Mouse (Mus musculus): Measurements from ENCODE around the gene Ttll4.

The Ttll4 gene

DNA sequence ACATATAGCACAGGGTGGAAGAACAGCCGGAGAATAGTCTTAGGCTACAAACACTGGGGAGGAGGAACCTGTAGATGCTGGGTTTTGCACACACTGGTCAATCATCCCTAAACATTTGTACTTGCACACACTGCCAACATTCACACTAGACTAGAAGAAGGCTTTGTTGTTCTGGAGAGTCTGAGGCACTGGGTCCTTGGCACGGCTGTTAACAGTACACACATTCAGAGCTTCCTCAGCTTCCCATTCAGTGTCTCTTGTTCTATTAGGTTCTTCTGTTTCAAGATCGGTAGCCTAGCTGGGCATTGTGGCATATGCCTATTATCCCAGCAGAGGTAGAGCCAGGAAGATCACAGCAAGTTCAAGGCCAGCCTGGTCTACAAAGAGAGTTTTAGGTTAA, 42.6 kb downstream of the Ttll4 start:
- in situ Hi-C loops (cut with MboI; ENCODE audit: low pct_unique_long_range_greater_than_20kb in 1 of 2, low sequenced_read_pairs in 2 of 2, unreplicated experiment in 1 of 2), result no loop called here

GRCm38 (mm10) chr1:74705016-74705415, 43.5 kb downstream of the Ttll4 start:
- in situ Hi-C loops (cut with MboI; ENCODE audit: low pct_unique_long_range_greater_than_20kb in 1 of 2, low sequenced_read_pairs in 2 of 2, unreplicated experiment in 1 of 2), result no loop called here

DNA sequence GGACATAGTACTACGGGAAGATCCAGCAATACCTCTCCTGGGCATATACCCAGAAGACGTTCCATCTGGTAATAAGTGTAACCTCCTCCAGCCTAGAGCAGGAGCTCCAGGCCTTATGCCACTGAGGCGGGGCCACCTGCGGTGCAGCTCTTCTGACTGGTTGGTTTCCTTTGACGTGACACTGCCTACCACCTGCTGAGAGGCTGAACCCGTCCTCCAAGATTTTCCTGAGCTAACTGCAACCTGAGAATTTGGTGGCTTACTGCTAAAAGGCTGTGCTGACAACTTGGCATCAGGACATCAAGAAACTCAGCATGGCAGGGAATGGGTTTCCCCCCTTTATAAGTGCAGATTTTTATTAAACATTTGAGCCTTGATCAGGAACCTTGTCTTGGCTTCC, 48.0 kb downstream of the Ttll4 start:
- in situ Hi-C loops (cut with MboI; ENCODE audit: low pct_unique_long_range_greater_than_20kb in 1 of 2, low sequenced_read_pairs in 2 of 2, unreplicated experiment in 1 of 2), result no loop called here

DNA sequence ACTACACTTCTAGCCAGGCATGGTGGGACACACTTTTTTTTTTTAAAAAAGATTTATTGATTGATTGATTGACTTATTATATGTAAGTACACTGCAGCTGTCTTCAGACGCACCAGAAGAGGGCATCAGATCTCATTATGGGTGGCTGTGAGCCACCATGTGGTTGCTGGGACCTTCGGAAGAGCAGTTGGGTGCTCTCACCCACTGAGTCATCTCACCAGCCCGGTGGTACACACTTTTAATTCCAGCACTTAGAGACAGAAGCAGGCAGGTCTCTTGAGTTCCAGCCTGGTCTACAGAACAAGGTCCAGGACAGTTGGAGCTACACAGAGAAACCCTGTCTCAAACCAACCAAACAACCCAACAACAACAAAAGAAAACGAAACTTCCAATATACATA, 50.5 kb downstream of the Ttll4 start:
- in situ Hi-C loops (cut with MboI; ENCODE audit: low pct_unique_long_range_greater_than_20kb in 1 of 2, low sequenced_read_pairs in 2 of 2, unreplicated experiment in 1 of 2), result no loop called here

DNA sequence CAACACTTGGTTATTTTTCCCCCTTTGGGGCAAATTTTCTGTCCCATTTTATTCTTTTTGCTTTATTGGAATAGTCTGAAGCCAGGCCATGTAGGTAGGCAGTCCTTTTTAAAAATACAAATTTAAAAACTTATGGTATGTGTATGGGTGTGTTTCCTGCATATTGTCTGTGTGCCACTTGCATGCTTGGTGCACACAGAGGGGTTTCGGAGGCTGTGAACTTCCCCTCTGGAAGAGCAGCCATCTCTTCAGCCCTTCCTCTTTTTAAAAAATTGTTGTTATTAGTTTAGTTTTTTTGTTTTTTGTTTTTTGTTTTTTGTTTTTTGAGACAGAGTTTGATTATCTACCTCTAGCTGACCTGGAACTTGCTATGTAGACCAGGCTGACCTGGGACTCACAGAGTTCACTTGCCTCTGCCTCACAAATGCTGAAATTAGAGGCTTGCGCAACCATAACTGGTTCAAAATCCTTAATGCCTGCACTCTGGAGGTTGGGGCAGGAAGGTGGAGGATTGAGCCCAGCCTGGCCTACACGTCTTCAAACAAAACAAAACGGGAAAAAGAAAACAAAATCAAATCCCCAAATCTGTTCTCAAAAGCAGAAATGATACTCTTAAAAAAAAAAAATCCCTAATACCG, 51.0 kb downstream of the Ttll4 start:
- in situ Hi-C loops (cut with MboI; ENCODE audit: low pct_unique_long_range_greater_than_20kb in 1 of 2, low sequenced_read_pairs in 2 of 2, unreplicated experiment in 1 of 2), result no loop called here

DNA sequence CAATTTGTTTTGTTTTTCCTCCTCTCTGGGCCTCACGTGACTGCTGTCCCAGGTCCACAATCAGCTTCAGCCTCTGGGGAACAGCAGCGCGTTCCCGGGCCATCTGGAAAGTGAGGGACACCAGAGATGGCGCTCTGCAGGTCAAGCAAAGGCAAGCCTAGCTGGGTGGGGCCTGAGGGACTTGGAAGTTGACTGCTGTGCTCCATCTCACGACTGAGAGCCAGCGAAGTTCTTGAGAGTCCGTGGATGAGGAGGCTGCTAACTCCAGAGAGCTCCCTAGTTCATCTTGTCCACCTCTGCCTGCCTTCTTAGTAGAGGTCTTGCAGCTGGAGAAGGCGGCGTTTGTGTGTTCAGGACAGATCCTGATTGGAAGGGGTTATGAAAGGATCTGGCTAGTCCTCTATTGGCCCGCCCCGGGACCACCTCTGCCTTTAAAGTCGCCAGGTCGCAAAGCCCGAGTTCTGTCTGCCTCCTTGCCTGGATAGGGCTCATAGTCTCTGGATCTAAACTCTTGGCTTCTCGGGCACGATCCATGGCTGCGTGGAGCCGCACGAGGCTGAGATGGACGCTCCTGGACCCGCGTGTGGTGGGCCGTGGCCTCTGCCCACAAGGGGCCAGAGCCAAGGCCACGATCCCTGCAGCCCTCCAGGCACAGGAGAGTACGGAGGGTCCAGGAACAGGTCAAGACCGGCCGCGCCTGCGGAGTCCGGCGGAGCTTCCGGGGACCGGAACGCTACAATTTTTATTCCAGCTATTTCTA, 51.7 kb downstream of the Ttll4 start, which contains the start of gene Cyp27a1:
Gene Cyp27a1, plus strand, starts transcription at position 476 of the 760 bp plus-strand sequence.
- in situ Hi-C loops (cut with MboI; ENCODE audit: low pct_unique_long_range_greater_than_20kb in 1 of 2, low sequenced_read_pairs in 2 of 2, unreplicated experiment in 1 of 2), result no loop called here

DNA sequence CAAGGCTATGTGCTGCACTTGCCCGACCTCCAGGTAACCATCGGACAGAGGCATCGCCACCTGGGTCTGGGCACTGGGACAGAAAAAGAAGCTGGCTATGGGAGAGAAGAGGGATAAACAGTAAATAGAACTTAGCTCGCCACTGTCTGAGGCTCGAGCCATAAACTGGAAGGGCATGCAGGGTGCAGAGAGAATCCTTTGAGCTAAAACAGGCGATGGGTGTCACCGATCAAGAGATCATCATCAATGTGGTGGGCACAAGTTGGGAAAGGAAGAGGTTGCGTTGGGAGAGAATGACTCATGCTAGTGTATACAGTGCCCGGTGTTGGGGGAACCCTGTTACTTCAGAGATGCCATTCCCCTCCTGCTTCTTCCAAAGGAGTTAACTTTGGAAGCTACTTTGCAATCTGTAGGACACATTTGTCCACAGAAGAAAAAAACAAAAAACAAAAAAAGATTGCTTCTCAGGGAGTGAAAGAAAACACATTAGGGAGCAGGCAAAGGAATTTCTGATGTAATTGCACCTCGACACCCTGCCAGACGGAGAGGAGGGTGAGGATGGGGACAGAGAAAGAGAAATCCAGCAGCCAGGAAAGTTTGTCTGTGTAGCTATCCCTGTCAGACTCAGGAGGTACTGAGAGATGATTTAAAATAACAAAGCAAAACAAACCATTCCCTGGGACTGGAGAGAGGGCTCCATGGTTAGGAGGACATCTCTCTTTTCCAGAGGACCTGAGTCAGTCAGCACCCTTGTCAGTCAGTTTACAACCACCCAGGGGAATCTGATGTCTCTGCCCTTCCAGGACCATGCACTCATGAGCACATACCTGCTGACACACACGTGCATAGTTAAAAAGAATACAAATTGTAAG, 52.5 kb downstream of the Ttll4 start:
- in situ Hi-C loops (cut with MboI; ENCODE audit: low pct_unique_long_range_greater_than_20kb in 1 of 2, low sequenced_read_pairs in 2 of 2, unreplicated experiment in 1 of 2), result no loop called here

GRCm38 (mm10) chr1:74714967-74715366, 53.4 kb downstream of the Ttll4 start:
- in situ Hi-C loops (cut with MboI; ENCODE audit: low pct_unique_long_range_greater_than_20kb in 1 of 2, low sequenced_read_pairs in 2 of 2, unreplicated experiment in 1 of 2), result loop anchor here in 1 of 2 experiments (5.0 kb wide), 1 partner anchor 42 kb away; no protein-coding TSS in a partner anchor

DNA sequence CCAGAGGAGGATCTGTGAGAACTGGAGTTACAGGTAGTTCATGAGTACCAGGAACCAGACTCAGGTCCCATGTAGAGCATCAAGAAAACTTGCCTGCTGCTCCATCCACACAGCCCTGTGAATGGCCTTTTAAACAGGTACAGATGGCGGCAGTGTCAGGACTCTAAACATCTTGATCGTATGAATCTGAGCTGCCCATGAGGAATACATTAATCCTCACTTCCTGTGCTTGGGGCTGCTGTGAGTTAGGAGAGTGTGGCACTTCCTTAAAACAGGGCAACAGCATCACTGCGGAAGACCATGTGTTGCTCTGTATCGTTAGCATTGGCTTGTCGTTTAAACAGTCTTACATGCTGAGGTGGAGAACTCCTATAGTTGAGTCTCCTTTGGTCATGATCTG, 53.9 kb downstream of the Ttll4 start:
- in situ Hi-C loops (cut with MboI; ENCODE audit: low pct_unique_long_range_greater_than_20kb in 1 of 2, low sequenced_read_pairs in 2 of 2, unreplicated experiment in 1 of 2), result loop anchor here in 1 of 2 experiments (5.0 kb wide), 1 partner anchor 42 kb away; no protein-coding TSS in a partner anchor

GRCm38 (mm10) chr1:74715886-74716285, 54.3 kb downstream of the Ttll4 start:
- in situ Hi-C loops (cut with MboI; ENCODE audit: low pct_unique_long_range_greater_than_20kb in 1 of 2, low sequenced_read_pairs in 2 of 2, unreplicated experiment in 1 of 2), result loop anchor here in 1 of 2 experiments (5.0 kb wide), 1 partner anchor 41 kb away; no protein-coding TSS in a partner anchor

- in situ Hi-C loops (cut with MboI; ENCODE audit: low pct_unique_long_range_greater_than_20kb in 1 of 2, low sequenced_read_pairs in 2 of 2, unreplicated experiment in 1 of 2), result loop anchor here in 1 of 2 experiments (5.0 kb wide), 1 partner anchor 39 kb away; no protein-coding TSS in a partner anchor
These were observed 56.6 kb downstream of the Ttll4 start for GRCm38 (mm10) chr1:74718113-74718512.

DNA sequence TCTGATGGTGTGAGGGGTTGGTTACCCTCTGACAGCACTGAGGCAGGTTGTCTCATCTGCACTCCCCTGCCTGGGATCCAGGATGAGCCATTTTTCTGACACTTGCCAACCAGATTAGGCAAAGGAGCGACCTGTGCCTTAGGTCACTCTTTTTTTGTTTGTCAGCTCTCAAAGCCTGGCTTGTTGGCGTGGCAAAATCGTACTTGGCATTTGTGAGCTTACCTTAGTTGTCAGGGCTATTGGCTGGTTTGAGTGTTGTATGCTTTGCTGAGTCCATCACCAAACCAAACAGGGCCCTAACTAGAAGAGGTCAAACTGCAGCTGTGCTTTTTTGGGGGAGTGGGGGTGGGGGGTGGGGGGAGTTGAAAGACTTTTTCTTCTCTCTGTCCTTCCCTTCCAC, 57.7 kb downstream of the Ttll4 start:
- in situ Hi-C loops (cut with MboI; ENCODE audit: low pct_unique_long_range_greater_than_20kb in 1 of 2, low sequenced_read_pairs in 2 of 2, unreplicated experiment in 1 of 2), result loop anchor here in 1 of 2 experiments (5.0 kb wide), 1 partner anchor 38 kb away; no protein-coding TSS in a partner anchor

DNA sequence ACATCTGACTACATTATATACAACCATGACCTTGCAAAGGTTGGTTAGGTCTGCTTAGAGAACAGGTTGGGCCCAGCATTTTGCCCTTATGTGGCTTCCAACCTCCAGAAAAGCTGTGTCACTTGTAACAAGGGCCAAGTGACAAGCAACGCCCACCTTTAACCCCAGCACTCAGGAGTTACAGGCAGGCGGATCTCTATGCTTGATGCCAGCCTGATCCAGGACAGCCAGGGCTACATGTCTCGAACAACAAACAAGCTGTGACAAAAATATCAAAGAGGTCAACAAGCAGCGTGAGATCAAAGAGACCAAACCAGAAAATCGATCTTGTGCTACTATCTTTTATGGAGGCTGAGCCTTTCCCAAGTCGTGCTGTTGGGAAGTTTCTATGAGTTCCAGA, 60.1 kb downstream of the Ttll4 start:
- in situ Hi-C loops (cut with MboI; ENCODE audit: low pct_unique_long_range_greater_than_20kb in 1 of 2, low sequenced_read_pairs in 2 of 2, unreplicated experiment in 1 of 2), result no loop called here

DNA sequence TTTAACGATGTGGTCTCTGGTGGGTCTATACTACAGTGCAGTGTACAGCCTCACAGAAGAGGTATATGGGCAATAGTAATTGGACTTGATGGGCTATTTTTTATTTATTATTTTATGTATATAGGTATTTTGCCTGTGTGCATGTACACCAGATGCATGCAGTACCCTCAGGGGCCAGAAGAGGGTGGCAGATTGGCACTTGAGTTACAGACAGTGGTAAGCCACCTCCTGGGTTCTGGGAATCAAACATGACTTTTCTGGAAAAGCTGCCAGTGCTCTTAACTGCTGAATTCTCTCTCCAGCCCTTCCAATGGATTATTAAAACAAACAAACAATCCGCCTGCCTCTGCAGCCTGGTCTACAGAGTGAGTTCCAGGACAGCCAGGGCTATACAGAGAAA, 62.2 kb downstream of the Ttll4 start:
- in situ Hi-C loops (cut with MboI; ENCODE audit: low pct_unique_long_range_greater_than_20kb in 1 of 2, low sequenced_read_pairs in 2 of 2, unreplicated experiment in 1 of 2), result no loop called here

DNA sequence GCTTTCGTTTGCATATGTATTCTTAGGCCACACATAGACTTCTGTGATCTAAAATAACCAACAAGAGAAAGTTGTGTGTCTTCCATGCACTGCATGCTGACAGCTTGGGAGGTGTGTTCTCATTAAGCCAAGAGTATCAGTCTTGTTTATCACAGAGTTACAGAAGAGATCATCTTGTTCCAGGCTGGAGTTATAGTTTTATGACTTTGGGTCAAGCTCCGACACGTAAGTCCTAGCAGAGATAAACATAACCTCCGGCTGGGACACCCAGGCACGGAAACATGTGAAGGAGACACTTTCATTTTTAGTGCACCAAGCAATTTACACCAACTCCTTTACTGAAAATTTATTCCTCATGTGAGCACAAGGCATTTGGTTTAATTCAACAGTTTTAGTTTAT, 64.6 kb downstream of the Ttll4 start:
- in situ Hi-C loops (cut with MboI; ENCODE audit: low pct_unique_long_range_greater_than_20kb in 1 of 2, low sequenced_read_pairs in 2 of 2, unreplicated experiment in 1 of 2), result no loop called here

DNA sequence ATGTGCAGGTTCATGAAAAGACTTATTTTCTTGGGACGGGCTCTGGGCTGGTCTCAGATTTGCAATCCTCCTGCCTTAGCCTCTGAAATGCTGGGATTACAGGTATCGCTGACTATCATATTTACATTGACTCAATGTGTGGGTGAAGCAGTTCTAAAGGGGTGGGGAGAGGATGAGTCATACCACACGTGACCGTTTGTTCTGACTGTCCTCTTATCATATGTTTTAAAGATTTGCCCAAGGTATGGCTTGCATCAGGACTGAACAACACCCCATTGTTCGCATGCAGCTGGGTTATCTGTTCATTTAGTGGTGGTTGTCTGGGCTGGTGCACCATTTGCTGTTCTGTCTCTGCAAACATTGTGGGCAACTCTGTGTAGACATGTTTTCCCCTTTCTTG, 65.1 kb downstream of the Ttll4 start:
- in situ Hi-C loops (cut with MboI; ENCODE audit: low pct_unique_long_range_greater_than_20kb in 1 of 2, low sequenced_read_pairs in 2 of 2, unreplicated experiment in 1 of 2), result no loop called here

DNA sequence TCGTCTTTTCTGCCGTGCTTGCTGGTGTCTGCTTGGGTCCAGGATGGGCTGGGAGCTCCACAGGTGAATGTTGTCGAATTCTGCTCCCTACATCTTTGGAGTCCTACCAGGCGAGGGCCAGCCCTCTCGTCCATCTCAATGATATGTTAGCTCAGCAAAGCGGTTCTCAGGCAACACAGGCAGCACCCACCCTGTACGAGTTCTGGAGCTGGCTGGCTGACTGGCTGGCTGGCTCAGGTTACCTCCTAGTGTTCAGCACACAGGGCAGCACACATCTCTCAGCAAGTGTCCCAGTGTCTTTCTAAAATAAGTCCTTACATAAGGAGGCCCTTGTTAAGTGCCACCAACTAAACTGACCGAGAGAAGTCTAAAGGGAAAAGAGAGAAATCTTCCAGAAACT, 66.9 kb downstream of the Ttll4 start:
- in situ Hi-C loops (cut with MboI; ENCODE audit: low pct_unique_long_range_greater_than_20kb in 1 of 2, low sequenced_read_pairs in 2 of 2, unreplicated experiment in 1 of 2), result no loop called here

GRCm38 (mm10) chr1:74736977-74737376, 75.4 kb downstream of the Ttll4 start:
- in situ Hi-C loops (cut with MboI; ENCODE audit: low pct_unique_long_range_greater_than_20kb in 1 of 2, low sequenced_read_pairs in 2 of 2, unreplicated experiment in 1 of 2), result no loop called here

DNA sequence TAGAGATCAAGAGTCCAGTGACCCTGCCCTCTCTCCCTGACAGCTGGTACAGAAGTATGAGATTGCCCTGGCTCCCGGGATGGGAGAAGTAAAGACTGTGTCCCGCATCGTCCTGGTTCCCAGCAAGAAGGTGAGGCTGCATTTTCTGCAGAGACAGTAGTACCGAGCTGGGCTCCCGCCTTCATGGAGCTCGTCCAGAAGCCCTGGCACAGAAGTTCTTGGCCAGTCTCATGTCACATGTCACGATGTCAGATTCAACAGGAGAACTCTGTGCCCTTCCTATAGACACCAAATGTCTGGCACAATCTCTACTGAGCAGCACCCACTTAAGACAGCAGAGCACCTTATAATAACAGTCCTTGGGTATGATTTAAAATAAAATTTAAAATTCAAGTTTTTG, 76.0 kb downstream of the Ttll4 start:
- in situ Hi-C loops (cut with MboI; ENCODE audit: low pct_unique_long_range_greater_than_20kb in 1 of 2, low sequenced_read_pairs in 2 of 2, unreplicated experiment in 1 of 2), result no loop called here

All from mouse embryonic stem cell (cell line).